Mouse (Mus musculus) bone marrow, adult 2 months (tissue): ENCODE data around the gene Ankrd34c. TPM values are rescaled to one million over a fixed set of nuclear protein-coding genes. Genes with fewer than 3 reads are reported as not detected.

Experiments
- H3K27ac ChIP-seq: fragments of 200-500 bp; 2 replicates; pipeline ENCODE4 v1.5.1; 2012; ENCODE audit warnings: low read depth, mild to moderate bottlenecking, control low read depth, inconsistent platforms, low read length; ENCODE audit not compliant: control insufficient read depth, poor library complexity, insufficient read depth
- H3K4me1 ChIP-seq: fragments of 200-500 bp; 2 replicates; pipeline ENCODE4 v1.6.1; 2011; ENCODE audit warnings: low read length; ENCODE audit not compliant: control insufficient read depth, insufficient read depth
- H3K4me3 ChIP-seq: fragments of 200-500 bp; replicated peaks from 2 replicates; pipeline ENCODE3; 2011; ENCODE audit warnings: mild to moderate bottlenecking, low read depth, low read length, control low read depth; ENCODE audit not compliant: control insufficient read depth
- CTCF ChIP-seq: fragments of 200-500 bp; IDR thresholded peaks from 2 replicates; pipeline ENCODE4 v1.5.1; 2011; ENCODE audit warnings: low read length, control low read depth; ENCODE audit not compliant: control insufficient read depth, insufficient read depth
- POLR2A ChIP-seq: fragments of 200-500 bp; IDR thresholded peaks from 2 replicates; pipeline ENCODE4 v1.6.1; 2011; ENCODE audit warnings: low read depth, mild to moderate bottlenecking, control low read depth, low read length, borderline replicate concordance; ENCODE audit not compliant: control insufficient read depth
- WGBS: fragments of 180-500 bp; shearing (Covaris S2); methylation state at CpG from one replicate; pipeline ENCODE4 v1.1.7; 2018; 5-methylcytosine and 5-hydroxymethylcytosine counted together
- polyA plus RNA-seq: library from polyadenylated mRNA; stranded (reverse); fragments of >200 nt; gene quantifications from 2 replicates; pipeline ENCODE4 v1.2.4, GENCODE M21; 2011; ENCODE audit warnings: low replicate concordance; ENCODE audit not compliant: missing spikeins, insufficient read depth, insufficient read length

Gene Ankrd34c
- polyA plus RNA-seq, result not detected in 2 replicates

DNA sequence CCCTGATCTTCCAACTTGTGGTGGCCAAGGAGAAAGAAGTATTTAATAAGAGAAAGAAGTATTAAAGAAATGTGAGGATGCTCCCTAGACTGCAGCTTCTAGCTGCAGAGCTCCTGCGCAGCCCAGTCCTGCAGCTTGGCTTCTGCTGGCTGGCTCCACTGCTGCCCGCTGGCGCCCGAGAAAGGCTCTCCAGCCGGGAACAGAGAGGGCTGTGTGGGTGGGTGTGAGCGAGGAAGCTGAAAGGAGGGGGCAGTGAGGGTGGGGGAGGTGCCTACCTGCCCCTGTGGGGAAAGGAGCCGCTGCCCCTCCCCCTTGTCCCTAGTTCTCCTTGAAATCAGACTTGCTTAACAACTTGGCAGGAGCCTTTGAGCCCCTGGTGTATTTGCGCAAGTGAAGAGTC is at the start of gene Ankrd34c:
Gene Ankrd34c (minus strand): TSS at position 181 of the 400 bp plus-strand sequence.
- Histone ChIP-seq H3K4me3 (no peak within 1 kb of the TSS), H3K27ac (no peak within 1 kb of the TSS), H3K4me1 (no peaks in the 10 kb centered on the region)
- WGBS, result 6% methylated on average over 8 of the region's 8 CpGs
- TF ChIP-seq CTCF, result no peak
- no peak for TF ChIP-seq POLR2A

DNA sequence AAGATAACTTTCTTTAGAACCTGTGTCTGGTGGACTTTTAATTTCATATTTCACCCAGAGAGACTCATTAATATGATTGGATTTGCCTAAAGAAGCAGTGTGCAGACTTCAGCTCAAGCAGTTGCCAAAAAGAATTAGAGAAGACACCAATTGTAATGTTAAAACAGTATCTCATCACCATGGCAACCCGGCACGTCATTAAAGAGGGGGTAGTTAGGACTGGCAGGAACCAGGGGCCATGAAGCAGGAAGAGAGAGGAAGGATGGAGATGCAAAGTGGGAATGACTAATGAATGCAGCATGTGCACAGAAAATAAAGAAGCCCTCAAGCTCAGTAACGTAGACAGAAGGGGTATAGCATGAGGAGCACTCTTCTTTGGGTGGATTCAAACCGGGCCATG is 49.3 kb upstream of the Ankrd34c start:
- no peak overlapping the region for H3K4me3 ChIP-seq
- 79% methylated on average over 4 of the region's 4 CpGs for WGBS
- TF ChIP-seq POLR2A (no peak), CTCF (no peak)
- peaks cover 1% of the 10 kb centered on the region; the same call in 1 of the 2 replicates for H3K4me1 ChIP-seq
- no peak overlapping the region for H3K27ac ChIP-seq

DNA sequence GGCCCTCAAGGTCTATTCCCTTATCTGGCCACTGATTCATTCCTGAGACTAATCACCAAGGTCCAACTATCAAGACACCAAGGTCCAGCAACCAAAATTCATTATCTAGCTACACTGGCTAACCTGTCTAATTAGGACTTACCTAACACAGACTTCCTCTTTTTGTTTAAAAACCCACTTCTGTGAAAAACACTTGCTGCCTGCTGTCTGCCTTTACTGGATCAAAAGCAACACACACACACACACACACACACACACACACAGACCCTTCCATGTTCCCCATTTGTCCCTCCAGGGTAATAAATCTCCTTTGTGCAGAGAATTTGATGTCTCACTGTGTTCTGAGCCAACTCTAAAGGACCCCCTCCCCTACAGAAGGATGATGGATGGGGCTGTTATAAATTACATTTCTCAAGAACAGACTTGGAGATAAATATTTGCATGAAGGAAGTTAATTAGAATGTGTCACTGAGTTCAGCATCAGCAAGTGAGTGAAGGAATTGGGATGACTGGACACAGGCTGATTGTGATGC is 43.2 kb upstream of the Ankrd34c start:
- TF ChIP-seq CTCF (no peak), POLR2A (no peak)
- Histone ChIP-seq H3K27ac (no peak overlapping the region), H3K4me3 (no peak overlapping the region), H3K4me1 (no peaks in the 10 kb centered on the region)

DNA sequence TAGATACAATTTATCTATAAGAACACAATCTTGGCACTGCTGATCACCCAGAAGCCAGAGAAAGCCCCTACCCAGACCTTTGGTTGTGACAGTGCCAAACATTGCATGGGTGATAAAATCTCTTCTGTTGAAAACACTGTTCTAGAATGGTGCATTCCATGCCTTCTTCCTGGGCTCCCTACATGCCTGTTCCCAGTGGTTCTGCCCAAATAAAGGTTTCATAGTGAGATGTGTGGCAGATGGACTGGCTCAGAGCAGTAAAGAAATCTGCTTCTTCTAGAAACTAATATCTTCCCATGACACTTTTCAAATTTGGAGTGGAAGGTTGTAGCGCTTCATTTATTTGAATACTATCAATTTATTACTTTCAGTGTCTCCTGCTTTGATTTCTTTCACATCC is 41.0 kb upstream of the Ankrd34c start:
- 90% methylated on average over 1 of the region's 1 CpGs for WGBS
- Histone ChIP-seq H3K4me3 (no peak overlapping the region), H3K27ac (no peak overlapping the region), H3K4me1 (no peaks in the 10 kb centered on the region)
- TF ChIP-seq CTCF (no peak), POLR2A (no peak)

DNA sequence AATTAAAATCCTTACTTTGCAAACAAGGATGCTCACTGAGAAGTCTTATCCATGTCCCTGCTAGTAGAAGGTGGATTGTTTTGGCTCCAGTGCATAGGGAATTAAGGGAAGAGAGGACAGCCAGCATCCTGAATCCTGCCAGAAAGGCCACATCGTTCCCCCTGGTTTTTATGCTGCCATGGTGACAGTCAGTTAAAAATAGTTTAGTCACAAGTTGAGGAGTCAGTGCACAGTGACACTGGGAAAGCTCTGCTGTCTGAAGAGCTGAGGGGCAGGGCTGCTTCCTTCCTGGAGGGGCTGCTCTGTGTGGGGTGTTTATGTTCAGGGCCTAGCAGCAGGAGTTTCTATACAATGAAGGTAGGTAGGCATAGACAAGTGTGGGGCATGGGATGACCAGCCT is 32.9 kb upstream of the Ankrd34c start:
- WGBS, result 21% methylated on average over 1 of the region's 1 CpGs
- Histone ChIP-seq H3K27ac (no peak overlapping the region), H3K4me1 (no peaks in the 10 kb centered on the region), H3K4me3 (no peak overlapping the region)
- TF ChIP-seq CTCF (no peak), POLR2A (no peak)

DNA sequence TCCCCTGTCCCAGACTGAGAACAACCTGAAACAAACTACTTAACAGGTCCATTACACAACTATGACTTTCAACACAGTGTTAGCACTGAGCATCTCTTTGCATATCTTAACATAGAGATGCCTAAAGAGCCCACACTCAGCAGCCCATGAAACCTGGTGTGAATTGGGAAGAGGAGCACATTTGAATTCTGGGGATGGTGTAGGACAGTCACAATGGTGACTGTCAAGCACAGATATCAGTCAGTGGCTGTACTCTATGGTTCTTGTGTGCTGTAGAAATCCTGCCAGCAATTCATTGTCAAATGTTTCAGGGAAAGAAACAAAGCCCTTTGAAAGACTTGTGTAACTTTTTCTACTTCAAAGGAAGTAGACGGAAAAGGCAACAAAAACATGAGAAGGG is 23.7 kb upstream of the Ankrd34c start:
- H3K4me1 ChIP-seq, result no peaks in the 10 kb centered on the region
- no peak overlapping the region for H3K27ac ChIP-seq
- no peak overlapping the region for H3K4me3 ChIP-seq
- 74% methylated on average over 1 of the region's 1 CpGs for WGBS
- TF ChIP-seq CTCF, result no peak
- TF ChIP-seq POLR2A, result no peak

DNA sequence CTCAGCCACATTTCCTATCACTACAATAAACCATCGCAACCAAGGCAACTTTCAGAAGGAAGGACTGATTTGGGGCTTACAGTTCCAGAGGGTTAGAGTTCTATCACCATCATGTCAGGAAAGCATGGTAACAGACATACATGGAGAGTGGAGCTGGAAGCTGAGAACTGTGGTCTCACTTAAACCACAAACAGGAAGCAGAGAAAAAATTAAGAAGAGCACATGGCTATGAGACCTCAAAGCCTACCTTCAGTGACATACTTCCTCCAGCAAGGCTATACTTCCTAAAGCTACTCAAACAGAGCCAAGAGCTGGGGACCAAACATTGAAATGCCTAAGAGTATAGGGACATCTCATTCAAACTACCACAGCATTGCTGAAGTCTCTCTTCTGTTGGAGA is 20.3 kb upstream of the Ankrd34c start:
- Histone ChIP-seq H3K27ac (no peak overlapping the region), H3K4me3 (no peak overlapping the region), H3K4me1 (no peaks in the 10 kb centered on the region)
- WGBS, result 48% methylated on average over 1 of the region's 1 CpGs
- TF ChIP-seq CTCF, result no peak
- TF ChIP-seq POLR2A, result no peak

DNA sequence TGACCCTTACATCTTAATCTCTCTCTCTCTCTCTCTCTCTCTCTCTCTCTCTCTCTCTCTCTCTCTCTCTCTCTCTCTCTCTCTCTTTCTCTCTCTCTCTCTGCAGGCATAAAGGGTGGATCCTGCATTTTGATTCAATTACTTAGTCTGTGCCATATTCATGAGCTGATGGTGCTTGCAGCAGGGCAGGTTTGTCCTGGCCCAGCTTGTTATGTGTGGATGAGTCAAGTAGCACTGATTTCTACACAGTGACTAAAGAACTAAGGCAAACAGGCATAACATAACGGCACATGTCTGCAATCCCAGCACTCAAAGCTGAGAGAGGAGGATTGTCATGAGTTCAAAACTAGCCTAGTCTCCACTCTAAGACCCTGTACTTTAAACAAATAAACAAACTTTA is 19.9 kb upstream of the Ankrd34c start:
- H3K27ac ChIP-seq, result no peak overlapping the region
- TF ChIP-seq POLR2A, result no peak
- TF ChIP-seq CTCF, result no peak
- no peaks in the 10 kb centered on the region for H3K4me1 ChIP-seq
- 69% methylated on average over 1 of the region's 1 CpGs for WGBS
- no peak overlapping the region for H3K4me3 ChIP-seq

DNA sequence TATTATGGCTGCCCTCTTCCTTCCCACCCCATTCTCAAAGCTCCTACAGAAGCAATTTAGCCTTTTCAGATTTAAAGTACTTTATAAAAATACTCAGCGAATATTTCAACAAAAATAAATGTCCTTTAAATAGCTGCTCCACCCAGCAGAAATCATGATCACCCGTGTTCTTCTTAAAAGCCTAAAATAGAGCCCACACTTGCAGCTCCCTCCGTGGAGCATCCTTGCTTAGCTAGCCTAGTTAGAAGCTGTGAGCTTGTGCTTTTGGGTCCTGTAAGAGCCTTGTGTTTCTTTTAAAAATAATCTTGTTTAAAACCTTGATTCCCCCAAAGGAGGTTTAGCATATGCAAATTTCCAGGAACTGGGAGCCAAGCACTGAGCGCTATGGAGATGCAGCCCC is 19.3 kb upstream of the Ankrd34c start:
- 51% methylated on average over 4 of the region's 4 CpGs for WGBS

More for the DNA sequence above, 19.3 kb upstream of the Ankrd34c start:
- Histone ChIP-seq H3K4me1 (no peaks in the 10 kb centered on the region), H3K4me3 (no peak overlapping the region), H3K27ac (no peak overlapping the region)
- no peak for TF ChIP-seq POLR2A
- no peak for TF ChIP-seq CTCF
